Mouse (Mus musculus) bone marrow macrophage, adult 2 months (primary cell): Measurements from ENCODE around the gene Efhd2.

Source experiments
- CTCF ChIP-seq: IDR thresholded peaks from 2 replicates; pipeline ENCODE4 v1.5.1; 2012; ENCODE audit warnings: low read depth, mild to moderate bottlenecking, low read length, moderate library complexity
- POLR2A ChIP-seq: IDR thresholded peaks from 2 replicates; pipeline ENCODE4 v1.6.1; 2012; ENCODE audit warnings: mild to moderate bottlenecking, low read depth, low read length, borderline replicate concordance

DNA sequence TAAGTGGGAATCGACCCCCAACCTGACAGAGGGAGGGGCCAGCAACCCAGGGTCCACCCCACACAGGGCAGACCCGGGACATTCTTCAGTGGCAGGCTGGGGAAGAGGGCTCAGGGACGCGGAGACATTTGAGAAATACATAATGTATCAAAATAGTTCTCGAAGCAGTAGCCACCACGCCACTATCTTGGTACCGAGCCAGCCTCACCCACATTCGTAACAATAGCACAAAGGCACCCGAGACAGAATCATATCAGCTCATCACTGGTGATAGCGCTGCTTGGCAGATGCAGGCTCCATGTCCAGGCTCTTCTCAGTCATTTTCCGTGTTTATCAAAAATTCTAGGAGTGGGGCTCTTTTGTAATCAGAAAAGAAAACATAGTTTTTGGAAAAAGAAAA, 49.2 kb upstream of the Efhd2 start:
- TF ChIP-seq POLR2A (no peak), CTCF (no peak)
